Mouse (Mus musculus): ENCODE measurements at regions not wholly inside any gene's neighbourhood (a gene's known extent, or its start where the extent isn't known, plus 50 kb on each side); places are given as distances from the start of the nearest gene placed in this dataset.

- TF ChIP-seq CTCF (IDR thresholded peaks at IDR 0.05; ENCODE audit: low read depth, low read length), result peak; percentile 65
- TF ChIP-seq POLR2A (IDR thresholded peaks at IDR 0.05; ENCODE audit: extremely low read depth, insufficient read depth, low read length), result no peak
Observed at GRCm38 (mm10) chr19:27683426-27683825, 253.8 kb upstream of the Pum3 start.

All from liver, adult 2 months (tissue).